Mouse (Mus musculus): ENCODE results near the gene Nacc1.

Gene Nacc1

GRCm38 (mm10) chr8:84714161-84714560 lies 26.5 kb upstream of the Nacc1 start:
- in situ Hi-C loops (cut with MboI), result no loop called here

DNA sequence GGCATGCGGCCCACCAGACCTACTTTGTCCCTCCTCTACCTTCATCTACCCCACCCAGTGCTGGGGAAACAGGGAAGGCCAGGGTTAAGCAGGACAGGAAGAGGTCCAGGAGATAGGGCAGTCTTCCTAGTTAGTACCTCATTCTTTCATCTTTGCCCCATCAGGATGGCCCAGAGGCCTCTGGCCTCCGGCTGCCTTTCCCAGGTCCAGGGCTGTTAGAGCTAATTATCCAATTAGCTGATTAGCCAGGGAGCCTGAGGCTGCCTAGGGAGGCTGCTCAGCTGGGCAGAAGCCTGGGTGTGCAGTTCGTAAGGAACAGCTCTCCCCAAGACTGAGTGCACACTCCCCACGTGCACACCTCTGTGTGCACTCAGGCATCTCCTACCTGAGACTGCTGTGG lies 25.7 kb upstream of the Nacc1 start:
- in situ Hi-C loops (cut with MboI), result no loop called here

GRCm38 (mm10) chr8:84712759-84713120 lies 25.1 kb upstream of the Nacc1 start:
- in situ Hi-C loops (cut with MboI), result no loop called here

- in situ Hi-C loops (cut with MboI), result no loop called here
These were observed 24.5 kb upstream of the Nacc1 start for GRCm38 (mm10) chr8:84711933-84712758.

- in situ Hi-C loops (cut with MboI), result no loop called here
These were observed 23.6 kb upstream of the Nacc1 start for GRCm38 (mm10) chr8:84711312-84711711.

GRCm38 (mm10) chr8:84709931-84710330 lies 22.3 kb upstream of the Nacc1 start:
- in situ Hi-C loops (cut with MboI), result loop anchor here (5.0 kb wide), 1 partner anchor 102 kb away; no protein-coding TSS in a partner anchor

DNA sequence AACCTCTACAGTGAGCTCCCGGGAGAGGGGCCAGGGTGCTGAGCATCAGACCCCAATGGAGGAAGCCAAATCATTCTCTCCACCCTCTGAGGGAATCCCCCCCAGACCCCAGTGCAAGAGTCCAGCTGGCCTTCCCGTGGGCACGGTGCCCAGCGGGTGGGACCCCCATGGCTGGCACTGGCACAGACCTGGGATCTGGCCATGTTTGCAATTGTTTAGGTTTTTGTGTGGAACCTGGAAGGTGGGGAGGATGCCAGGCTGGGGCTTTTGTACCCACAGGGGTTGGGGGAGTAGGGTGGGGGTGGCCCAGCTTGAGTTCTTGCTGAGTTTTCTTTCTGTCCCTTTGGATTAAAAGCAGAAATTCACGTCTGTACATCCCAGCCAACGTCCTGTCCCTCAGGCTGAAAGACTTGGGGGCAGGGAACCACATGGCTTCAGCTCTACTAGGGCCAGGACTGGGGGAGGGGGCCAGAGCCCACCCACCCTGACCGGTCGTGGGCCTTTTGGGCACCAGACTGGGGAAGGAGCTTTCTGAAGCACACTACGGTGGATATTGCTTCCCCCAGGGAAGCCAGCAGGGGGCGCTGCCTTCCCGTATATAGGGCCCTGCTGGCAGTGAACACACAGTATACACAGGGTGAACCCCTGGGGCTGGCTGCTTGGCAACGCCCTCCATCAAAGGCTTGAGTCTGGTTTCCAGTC lies 21.3 kb upstream of the Nacc1 start:
- in situ Hi-C loops (cut with MboI), result loop anchor here (5.0 kb wide), 1 partner anchor 103 kb away; no protein-coding TSS in a partner anchor

DNA sequence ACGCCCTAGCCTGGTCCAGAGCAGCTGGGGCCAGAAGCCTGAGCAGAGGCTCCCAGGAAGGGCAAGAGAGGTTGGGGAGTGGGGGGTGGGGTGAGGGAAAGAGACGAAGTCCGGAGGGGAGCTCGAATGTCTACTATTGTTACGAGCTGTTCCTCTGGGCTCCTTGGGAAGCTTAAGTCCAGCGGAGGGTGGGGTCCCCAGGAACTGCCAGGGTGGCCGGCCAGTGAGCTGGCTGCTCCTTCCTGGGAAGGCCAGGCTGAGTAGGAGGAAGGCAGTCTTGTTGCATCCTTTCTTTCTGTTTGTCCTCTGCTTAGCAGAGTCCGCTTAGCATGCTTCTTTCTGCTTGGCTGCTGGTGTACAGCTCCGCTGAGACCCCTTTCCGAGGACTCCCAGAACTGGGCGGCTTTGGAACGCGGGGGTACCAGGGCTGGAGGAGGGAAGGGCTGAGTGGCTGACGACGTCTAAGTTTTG lies 20.4 kb upstream of the Nacc1 start:
- in situ Hi-C loops (cut with MboI), result loop anchor here (5.0 kb wide), 1 partner anchor 104 kb away; no protein-coding TSS in a partner anchor

- in situ Hi-C loops (cut with MboI), result loop anchor here (5.0 kb wide), 1 partner anchor 105 kb away; no protein-coding TSS in a partner anchor
These were observed 19.7 kb upstream of the Nacc1 start for GRCm38 (mm10) chr8:84707267-84707883.

- in situ Hi-C loops (cut with MboI), result loop anchor here (5.0 kb wide), 1 partner anchor 106 kb away; no protein-coding TSS in a partner anchor
These were observed 19.1 kb upstream of the Nacc1 start for GRCm38 (mm10) chr8:84706610-84707266.

- in situ Hi-C loops (cut with MboI), result loop anchor here (5.0 kb wide), 1 partner anchor 106 kb away; no protein-coding TSS in a partner anchor
These were observed 18.3 kb upstream of the Nacc1 start for GRCm38 (mm10) chr8:84705960-84706359.

DNA sequence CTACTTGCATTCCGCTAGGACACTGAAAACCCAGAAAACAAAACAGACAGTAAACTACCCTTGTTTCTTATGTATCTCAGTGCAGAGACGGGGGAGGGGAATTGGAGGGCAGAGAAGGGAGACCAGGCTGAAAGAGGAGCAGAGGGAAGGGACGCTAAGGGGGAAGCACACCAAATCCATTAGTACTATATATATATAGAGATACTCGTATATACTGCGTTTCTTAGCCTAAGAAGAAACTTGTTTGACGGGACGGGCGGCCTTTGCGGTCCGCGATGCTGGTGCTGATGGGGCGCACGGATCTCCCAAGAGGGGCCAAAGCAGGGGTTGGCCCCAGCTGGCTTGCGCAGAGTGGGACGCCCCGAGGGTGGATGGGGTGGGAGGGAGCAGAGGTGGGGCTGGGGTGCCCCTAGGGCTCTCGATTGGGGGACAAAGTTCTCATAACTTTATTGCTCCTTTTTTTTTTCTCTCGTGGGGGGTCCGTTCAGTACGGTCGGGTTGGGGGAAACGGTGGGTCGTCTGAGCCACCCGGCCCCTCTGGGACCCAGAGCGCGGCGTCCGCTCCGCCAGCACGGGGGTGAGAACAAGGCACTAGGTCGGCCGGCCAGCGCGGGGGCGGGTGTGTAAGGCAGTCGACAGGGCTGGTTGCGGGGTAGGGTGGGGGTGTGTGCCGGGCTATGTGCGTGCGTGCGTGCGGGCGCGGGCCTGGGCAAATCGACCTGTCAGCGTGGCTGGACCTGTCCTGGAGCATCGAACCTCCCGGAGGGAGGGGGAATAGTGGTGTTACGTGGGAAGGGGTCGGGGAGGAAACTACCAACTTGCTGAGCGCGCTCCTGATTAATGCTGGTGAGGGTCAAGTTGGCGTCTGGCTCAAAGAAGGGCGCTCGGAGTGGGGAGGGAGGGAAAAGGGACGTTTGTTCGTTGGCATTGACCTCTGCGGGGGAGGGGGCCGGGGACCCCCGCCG lies 17.5 kb upstream of the Nacc1 start:
- in situ Hi-C loops (cut with MboI), result loop anchor here (5.0 kb wide), 1 partner anchor 107 kb away; no protein-coding TSS in a partner anchor

- in situ Hi-C loops (cut with MboI), result no loop called here
These were observed 16.7 kb upstream of the Nacc1 start for GRCm38 (mm10) chr8:84704356-84704755.

- in situ Hi-C loops (cut with MboI), result no loop called here
These were observed 16.0 kb upstream of the Nacc1 start for GRCm38 (mm10) chr8:84703466-84704249.

DNA sequence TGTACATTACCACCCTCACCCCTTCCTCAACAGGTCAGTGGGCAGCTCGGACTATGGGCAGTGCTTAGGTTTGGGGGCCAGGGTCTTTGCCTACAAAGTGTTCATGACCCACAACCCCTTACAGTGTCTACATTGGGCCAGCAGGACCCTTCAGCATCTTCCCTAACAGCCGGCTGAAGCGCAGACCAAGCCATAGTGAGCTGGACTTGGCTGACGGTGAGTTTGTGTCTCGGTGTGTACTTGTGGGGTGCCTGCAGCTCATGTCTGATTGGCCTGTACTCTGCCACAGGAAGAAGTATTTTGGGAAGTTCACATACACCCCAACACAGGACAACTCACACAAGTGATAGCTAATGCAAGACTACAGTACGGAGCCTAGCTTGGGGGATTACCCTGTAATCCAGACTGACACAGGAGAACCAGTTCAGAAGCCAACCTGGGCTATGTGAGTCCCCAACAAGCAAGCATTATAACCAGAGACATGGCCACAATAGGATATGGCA lies 15.4 kb upstream of the Nacc1 start:
- in situ Hi-C loops (cut with MboI), result no loop called here

- in situ Hi-C loops (cut with MboI), result no loop called here
These were observed 14.9 kb upstream of the Nacc1 start for GRCm38 (mm10) chr8:84702561-84702960.

- in situ Hi-C loops (cut with MboI), result no loop called here
These were observed 13.6 kb upstream of the Nacc1 start, which contains the start of gene Lyl1 for GRCm38 (mm10) chr8:84700941-84701911. TSS of gene Lyl1 (plus strand) at chr8:84701457.

GRCm38 (mm10) chr8:84700526-84700925 lies 12.9 kb upstream of the Nacc1 start:
- in situ Hi-C loops (cut with MboI), result no loop called here

Measured in mature B cell (primary cell).